Mouse (Mus musculus): Measurements from ENCODE around the gene Cxcr5. TPM values are rescaled to one million over a fixed set of nuclear protein-coding genes. Genes with fewer than 3 reads are reported as not detected.

Cxcr5 gene
- 0.24 and 0.46 TPM in 2 replicates for polyA plus RNA-seq (2012; rRNA removed; ENCODE audit: low replicate concordance)

GRCm38 (mm10) chr9:44561597-44561996 is at the start of gene Cxcr5:
Gene Cxcr5 (minus strand): TSS chr9:44561877.

GRCm38 (mm10) chr9:44604779-44605615 is 43.3 kb upstream of the Cxcr5 start, which contains the start of gene Ddx6:
Gene Ddx6 (plus strand): TSS chr9:44604892.

GRCm38 (mm10) chr9:44482552-44482951 is 79.1 kb downstream of the Cxcr5 start, which contains the start of gene Bcl9l:
Gene Bcl9l (plus strand): TSS chr9:44482825.

Other genes starting within 250 kb of the Cxcr5 start
- gene C2cd2l, start 241.6 kb downstream of the Cxcr5 start, polyA plus RNA-seq (2012; rRNA removed; ENCODE audit: low replicate concordance) = 64.0 and 72.6 TPM in 2 replicates
- gene Dpagt1, start 235.9 kb downstream of the Cxcr5 start, polyA plus RNA-seq (2012; rRNA removed; ENCODE audit: low replicate concordance) = 71.2 and 80.6 TPM in 2 replicates
- gene H2afx, start 227.2 kb downstream of the Cxcr5 start, polyA plus RNA-seq (2012; rRNA removed; ENCODE audit: low replicate concordance) = 28.0 and 118 TPM in 2 replicates
- gene Hmbs, start 217.6 kb downstream of the Cxcr5 start, polyA plus RNA-seq (2012; rRNA removed; ENCODE audit: low replicate concordance) = 62.0 and 66.6 TPM in 2 replicates
- gene Vps11, start 200.2 kb downstream of the Cxcr5 start, polyA plus RNA-seq (2012; rRNA removed; ENCODE audit: low replicate concordance) = 35.6 and 39.4 TPM in 2 replicates
- 32.6 and 83.1 TPM in 2 replicates for gene Hyou1, start 182.4 kb downstream of the Cxcr5 start, polyA plus RNA-seq (2012; rRNA removed; ENCODE audit: low replicate concordance)
- 35.9 and 39.9 TPM in 2 replicates for gene Slc37a4, start 165.0 kb downstream of the Cxcr5 start, polyA plus RNA-seq (2012; rRNA removed; ENCODE audit: low replicate concordance)
- 174 and 399 TPM in 2 replicates for gene Rps25, start 154.7 kb downstream of the Cxcr5 start, polyA plus RNA-seq (2012; rRNA removed; ENCODE audit: low replicate concordance)
- 73.4 and 120 TPM in 2 replicates for gene Trappc4, start 154.3 kb downstream of the Cxcr5 start, polyA plus RNA-seq (2012; rRNA removed; ENCODE audit: low replicate concordance)
- 26.8 and 28.5 TPM in 2 replicates for gene Ccdc84, start 143.3 kb downstream of the Cxcr5 start, polyA plus RNA-seq (2012; rRNA removed; ENCODE audit: low replicate concordance)
- gene Foxr1, start 120.7 kb downstream of the Cxcr5 start, polyA plus RNA-seq (2012; rRNA removed; ENCODE audit: low replicate concordance) = not detected in 2 replicates
- gene Upk2, start 106.9 kb downstream of the Cxcr5 start, polyA plus RNA-seq (2012; rRNA removed; ENCODE audit: low replicate concordance) = 0.14 and 5.6 TPM in 2 replicates
- 41.1 and 47.8 TPM in 2 replicates for gene Bcl9l, start 79.1 kb downstream of the Cxcr5 start, polyA plus RNA-seq (2012; rRNA removed; ENCODE audit: low replicate concordance)
- gene Ddx6, start 43.0 kb upstream of the Cxcr5 start, polyA plus RNA-seq (2012; rRNA removed; ENCODE audit: low replicate concordance) = 24.7 and 33.1 TPM in 2 replicates
- gene Treh, start 111.4 kb upstream of the Cxcr5 start, polyA plus RNA-seq (2012; rRNA removed; ENCODE audit: low replicate concordance) = not detected in 2 replicates
- 126 and 202 TPM in 2 replicates for gene Phldb1, start 173.3 kb upstream of the Cxcr5 start, polyA plus RNA-seq (2012; rRNA removed; ENCODE audit: low replicate concordance)
- gene Arcn1, start 206.0 kb upstream of the Cxcr5 start, polyA plus RNA-seq (2012; rRNA removed; ENCODE audit: low replicate concordance) = 53.1 and 68.4 TPM in 2 replicates
- 60.9 and 74.9 TPM in 2 replicates for gene Ift46, start 206.0 kb upstream of the Cxcr5 start, polyA plus RNA-seq (2012; rRNA removed; ENCODE audit: low replicate concordance)
- gene Tmem25, start 237.4 kb upstream of the Cxcr5 start, polyA plus RNA-seq (2012; rRNA removed; ENCODE audit: low replicate concordance) = 1.0 and 4.3 TPM in 2 replicates
- gene Ttc36, start 241.2 kb upstream of the Cxcr5 start, polyA plus RNA-seq (2012; rRNA removed; ENCODE audit: low replicate concordance) = 1.4 and 3.2 TPM in 2 replicates